Mouse (Mus musculus) layer of hippocampus, adult 2 months (tissue): ENCODE data around the gene Ssxb5. TPM values are rescaled to one million over a fixed set of nuclear protein-coding genes. Genes with fewer than 3 reads are reported as not detected.
"Not testable (repeated sequence)": the region's sequence is repeated elsewhere in the genome, so short reads cannot be mapped to it uniquely, and the experiment has no call there.

Experiments
- DNase-seq, 2 experiments: peaks; one replicate each; pipeline ENCODE4 v3.0.0; 2022; ENCODE audit warnings: low spot score in 2 of 2
- H3K27ac ChIP-seq: fragments of 200-600 bp; 2 replicates; pipeline ENCODE4 v1.8.1; 2022
- H3K4me3 ChIP-seq: fragments of 200-600 bp; 2 replicates; pipeline ENCODE4 v1.8.1; 2022; ENCODE audit warnings: mild to moderate bottlenecking
- CTCF ChIP-seq: fragments of 200-600 bp; conservative IDR thresholded peaks from 2 replicates; pipeline ENCODE4 v1.8.1; 2022; ENCODE audit warnings: antibody characterized with exemption, mild to moderate bottlenecking, moderate library complexity
- long read RNA-seq, 2 experiments: library from polyadenylated mRNA; stranded (forward); transcript quantifications; one replicate each; pipeline ENCODE4 v2.0.0; 2021; ENCODE audit warnings: borderline mapping rate in 2 of 2
- total RNA-seq, 2 experiments: library from RNA; stranded (reverse); gene quantifications; 2 replicates each; pipeline ENCODE4 v1.2.3; 2021

Gene Ssxb5
- total RNA-seq, result not detected
- long read RNA-seq, experiment 1, result 0 reads
- long read RNA-seq, experiment 2, result 0 reads

DNA sequence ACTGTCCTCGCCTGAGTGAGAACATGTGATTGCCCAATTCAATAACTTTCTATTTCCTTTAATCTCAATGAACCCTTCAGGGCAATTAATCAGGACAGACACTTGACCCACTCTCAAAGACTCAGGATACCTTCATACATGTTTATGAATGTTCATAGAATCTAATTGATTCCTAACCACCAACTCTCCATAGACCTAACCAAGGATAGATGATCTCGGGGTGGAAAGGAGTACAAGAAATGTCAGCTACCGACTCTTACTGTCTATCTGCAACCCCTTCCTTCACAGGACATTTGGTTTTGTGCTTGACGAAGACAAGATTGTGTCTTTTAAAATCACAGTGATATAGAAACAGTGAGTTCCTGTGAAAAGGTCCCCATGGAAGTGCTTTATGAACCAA, at the start of gene Ssxb5:
Gene Ssxb5, plus strand, starts transcription at position 301 of the 400 bp plus-strand sequence.
- H3K27ac ChIP-seq, H3K4me3 ChIP-seq, DNase-seq: not testable (repeated sequence)

DNA sequence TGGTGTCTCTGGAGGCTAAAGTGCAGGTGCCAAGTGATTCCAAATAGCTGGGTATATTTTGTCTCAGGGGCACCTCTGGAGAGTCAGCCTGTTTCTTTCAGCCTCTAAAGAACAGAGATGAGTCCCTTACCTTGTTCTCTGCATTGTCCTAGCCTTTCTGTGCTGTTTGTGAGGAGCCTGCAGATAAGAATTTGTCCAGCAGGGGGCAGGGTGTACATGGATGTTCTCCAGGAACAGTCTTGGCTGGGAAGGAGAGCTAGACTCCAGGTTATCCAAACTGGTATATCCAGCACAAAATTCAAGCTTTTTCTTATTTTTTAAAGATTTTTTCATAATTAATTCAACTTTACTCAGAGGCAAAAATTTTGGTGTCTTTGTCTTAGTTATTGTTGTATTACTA, 28.6 kb downstream of the Ssxb5 start:
- TF ChIP-seq CTCF, result peak; percentile 80
- peak; percentile 13 to 64 for DNase-seq
- Histone ChIP-seq H3K27ac (no peak overlapping the region), H3K4me3 (no peak overlapping the region)

DNA sequence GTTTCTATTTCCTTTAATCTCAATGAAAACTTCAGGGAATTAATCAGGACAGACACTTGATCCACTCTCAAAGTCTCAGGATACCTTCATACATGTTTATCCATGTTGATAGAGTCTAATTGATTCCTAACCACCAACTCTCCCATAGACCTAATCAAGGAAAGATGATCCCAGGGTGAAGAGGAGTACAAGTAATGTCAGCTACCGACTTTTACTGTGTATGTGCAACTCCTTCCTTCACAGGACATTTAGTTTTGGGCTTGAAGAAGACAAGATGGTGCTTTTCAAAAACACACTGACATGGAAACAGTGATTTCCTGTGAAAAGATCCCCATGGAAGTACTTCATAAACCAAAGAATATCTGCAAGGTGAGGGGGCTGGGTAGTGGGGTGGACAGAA, 40.2 kb downstream of the Ssxb5 start, which contains the start of gene Gm6592:
Gene Gm6592, plus strand, starts transcription at position 301 of the 400 bp plus-strand sequence.
- DNase-seq, result no peak
- H3K27ac ChIP-seq, result no peak within 1 kb of the TSS
- TF ChIP-seq CTCF, result no peak
- H3K4me3 ChIP-seq, result no peak within 1 kb of the TSS

DNA sequence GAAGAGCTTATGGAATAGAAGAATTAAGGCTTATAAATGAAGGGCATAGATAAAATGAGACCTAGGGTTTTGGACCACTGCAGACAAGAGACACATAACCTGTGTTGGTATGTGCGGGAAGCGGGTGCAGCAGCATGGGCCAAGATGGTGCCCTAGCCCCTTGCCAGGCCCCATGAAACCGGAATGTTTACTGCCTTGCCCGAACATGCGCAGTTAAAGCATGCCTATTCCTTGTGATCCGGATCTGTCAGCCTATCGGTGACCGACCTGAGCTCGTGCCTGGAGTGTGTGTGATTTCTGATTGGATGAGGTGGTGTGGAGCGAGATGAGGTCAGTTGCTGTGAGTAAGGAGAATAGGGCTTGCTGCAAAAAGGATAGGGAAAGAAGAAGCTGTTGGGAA, 49.0 kb downstream of the Ssxb5 start:
- no peak for DNase-seq
- no peak for TF ChIP-seq CTCF
- Histone ChIP-seq H3K27ac (no peak overlapping the region), H3K4me3 (no peak overlapping the region)

Other genes with a start within 250 kb of the Ssxb5 start
- not detected for gene Ssxb3, start 211.9 kb upstream of the Ssxb5 start, total RNA-seq
- not detected for gene Ssxb8, start 112.8 kb upstream of the Ssxb5 start, total RNA-seq
- gene Ssx9, start 55.3 kb upstream of the Ssxb5 start, total RNA-seq, result not detected
- gene Gm6592, start 40.3 kb downstream of the Ssxb5 start, total RNA-seq, result not detected
- not detected for gene Gm5751, start 70.6 kb downstream of the Ssxb5 start, total RNA-seq
- gene B630019K06Rik, start 88.7 kb downstream of the Ssxb5 start, total RNA-seq, result 10 to 100 TPM; 28.7 to 34.1 TPM
- gene Fthl17b, start 159.3 kb downstream of the Ssxb5 start, total RNA-seq, result not detected
- not detected for gene Fthl17c, start 172.9 kb downstream of the Ssxb5 start, total RNA-seq
- not detected for gene Fthl17d, start 183.1 kb downstream of the Ssxb5 start, total RNA-seq
- gene Fthl17e, start 229.8 kb downstream of the Ssxb5 start, total RNA-seq, result not detected